Mouse (Mus musculus) adrenal gland, postnatal 4 days (tissue): ENCODE measurements around the gene Grip1. TPM values are rescaled to one million over a fixed set of nuclear protein-coding genes. Genes with fewer than 3 reads are reported as not detected.
A peak's percentile ranks its signal among the peaks of the same experiment; 100 is the strongest.
"Not testable (repeated sequence)": the region's sequence is repeated elsewhere in the genome, so short reads cannot be mapped to it uniquely, and the experiment has no call there.

Experiments used
- DNase-seq, 2 experiments: peaks; one replicate each; pipeline ENCODE4 v3.0.0; 2021 to 2022; ENCODE audit warnings: low spot score in 2 of 2, mixed read lengths in 2 of 2
- total RNA-seq, 2 experiments: library from RNA; stranded (reverse); gene quantifications; 2 replicates each; pipeline ENCODE4 v1.2.3; 2021

Gene Grip1
- total RNA-seq, 2 experiments from 2014 or later: 4.1 TPM

DNA sequence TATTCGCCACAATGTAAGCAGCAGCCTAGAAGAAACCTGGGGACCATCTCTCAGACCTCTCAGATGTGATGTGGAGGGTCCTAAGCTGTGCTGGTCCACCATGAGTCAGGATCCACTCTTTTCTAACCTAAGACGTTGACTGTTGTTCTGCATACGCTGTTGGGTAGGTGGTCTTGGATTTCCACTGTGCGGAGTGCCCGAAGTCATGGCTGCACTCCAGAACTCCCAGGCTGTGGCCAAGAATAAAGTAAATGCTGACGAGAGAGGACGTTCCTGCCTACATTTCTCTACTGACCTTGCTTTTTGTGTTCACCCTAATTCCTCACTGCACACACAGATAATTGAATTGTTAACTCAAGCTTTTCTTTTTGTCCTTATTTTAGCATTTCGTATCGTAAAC is 580.2 kb downstream of the Grip1 start:
- no peak for DNase-seq

DNA sequence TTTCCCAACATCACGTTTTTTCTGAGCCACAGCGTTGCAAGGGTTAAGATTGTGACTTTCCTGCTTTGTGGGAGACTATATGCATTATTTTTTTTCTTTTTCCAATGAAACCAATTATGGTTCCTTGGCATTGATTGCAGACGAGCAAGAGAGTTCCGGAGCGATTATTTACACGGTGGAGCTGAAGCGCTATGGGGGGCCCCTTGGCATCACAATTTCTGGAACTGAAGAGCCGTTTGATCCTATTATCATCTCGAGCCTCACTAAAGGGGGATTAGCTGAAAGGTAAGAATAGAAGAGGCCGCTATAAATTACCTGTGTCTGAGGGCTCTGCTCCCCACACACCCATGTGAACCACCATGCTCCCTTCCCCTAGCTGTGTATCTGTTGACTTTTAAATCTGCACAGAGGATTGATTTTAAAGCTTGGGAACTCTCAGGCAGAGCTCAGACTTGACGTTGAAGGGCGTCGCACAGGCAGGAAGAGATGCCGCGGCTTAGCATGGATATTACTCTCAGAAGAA is 581.6 kb downstream of the Grip1 start:
- DNase-seq: no peak

DNA sequence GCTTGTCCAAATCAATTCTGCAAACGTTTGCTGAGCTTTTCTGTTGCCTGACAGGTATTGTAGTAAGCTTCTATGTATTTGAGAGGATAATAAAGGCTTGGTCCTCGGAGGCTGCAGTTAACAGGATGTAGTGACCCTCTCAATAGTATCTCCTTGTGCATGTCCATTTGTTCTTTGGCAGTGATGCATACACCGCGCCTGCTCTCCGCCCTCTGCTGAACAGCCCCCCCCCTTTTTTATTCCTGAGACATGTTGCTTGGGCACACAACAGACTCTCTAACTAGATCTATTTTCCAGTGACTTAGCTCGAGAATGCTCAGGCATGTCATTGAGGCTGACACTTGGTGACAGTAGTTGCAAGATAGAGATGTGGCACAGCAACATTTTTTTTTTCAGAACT is 582.2 kb downstream of the Grip1 start:
- no peak for DNase-seq

DNA sequence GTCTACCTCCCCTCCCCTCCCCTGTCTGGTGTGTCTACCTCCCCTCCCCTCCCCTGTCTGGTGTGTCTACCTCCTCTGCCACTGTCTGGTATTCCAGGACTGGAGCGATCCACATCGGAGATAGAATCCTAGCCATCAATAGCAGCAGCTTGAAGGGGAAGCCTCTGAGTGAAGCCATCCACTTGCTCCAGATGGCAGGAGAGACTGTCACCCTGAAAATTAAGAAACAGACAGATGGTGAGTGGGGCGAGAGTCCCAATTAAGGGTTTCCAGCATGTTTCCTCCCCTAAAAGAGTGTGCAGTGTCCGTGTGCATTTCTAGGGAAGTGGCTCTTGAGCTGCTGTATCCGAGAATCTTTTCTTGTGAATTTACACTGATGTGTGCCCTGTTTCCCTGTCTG is 584.6 kb downstream of the Grip1 start:
- DNase-seq: no peak

DNA sequence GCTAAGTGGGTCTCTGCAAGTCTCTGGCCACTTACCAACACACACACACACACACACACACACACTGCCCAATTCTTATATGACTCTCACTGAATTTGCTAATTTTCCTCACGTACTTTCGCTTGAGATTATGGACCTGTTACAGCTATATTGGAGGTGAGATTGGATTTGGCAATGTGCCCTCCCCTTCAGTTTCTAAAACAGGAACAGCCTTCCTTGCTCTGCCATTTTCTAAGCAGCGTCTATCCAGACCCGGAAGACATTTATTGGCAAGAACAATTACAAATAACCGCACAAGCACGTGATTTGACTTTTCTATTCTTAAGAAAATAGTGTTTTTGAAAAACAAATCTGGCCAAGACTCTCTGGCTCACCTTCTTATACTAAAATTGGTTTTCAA is 590.6 kb downstream of the Grip1 start:
- no peak for DNase-seq

DNA sequence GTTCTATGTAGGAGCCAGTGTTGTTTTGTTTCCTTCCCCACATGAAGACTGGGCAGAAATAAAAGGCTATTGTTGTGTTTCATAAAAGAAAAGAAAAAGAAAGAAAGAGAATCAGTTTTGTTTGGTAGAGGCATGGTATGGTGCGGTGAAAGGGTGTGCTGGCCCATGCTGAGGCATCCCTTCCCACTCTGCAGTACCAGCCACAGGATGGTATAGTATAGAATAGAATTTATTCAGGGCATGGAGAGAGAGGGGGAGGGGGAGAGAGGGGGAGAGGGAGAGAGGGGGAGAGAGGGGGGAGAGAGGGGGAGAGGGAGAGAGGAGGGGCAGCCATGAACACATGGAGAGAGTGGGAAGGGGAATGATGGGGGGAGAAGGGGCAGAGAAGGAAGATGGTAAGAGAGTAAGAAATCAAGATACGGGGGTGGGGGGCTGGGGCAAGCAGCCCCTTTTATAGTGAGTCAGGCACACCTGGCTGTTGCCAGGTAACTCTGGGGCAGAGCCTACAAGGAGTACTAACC is 591.1 kb downstream of the Grip1 start:
- DNase-seq: no peak

DNA sequence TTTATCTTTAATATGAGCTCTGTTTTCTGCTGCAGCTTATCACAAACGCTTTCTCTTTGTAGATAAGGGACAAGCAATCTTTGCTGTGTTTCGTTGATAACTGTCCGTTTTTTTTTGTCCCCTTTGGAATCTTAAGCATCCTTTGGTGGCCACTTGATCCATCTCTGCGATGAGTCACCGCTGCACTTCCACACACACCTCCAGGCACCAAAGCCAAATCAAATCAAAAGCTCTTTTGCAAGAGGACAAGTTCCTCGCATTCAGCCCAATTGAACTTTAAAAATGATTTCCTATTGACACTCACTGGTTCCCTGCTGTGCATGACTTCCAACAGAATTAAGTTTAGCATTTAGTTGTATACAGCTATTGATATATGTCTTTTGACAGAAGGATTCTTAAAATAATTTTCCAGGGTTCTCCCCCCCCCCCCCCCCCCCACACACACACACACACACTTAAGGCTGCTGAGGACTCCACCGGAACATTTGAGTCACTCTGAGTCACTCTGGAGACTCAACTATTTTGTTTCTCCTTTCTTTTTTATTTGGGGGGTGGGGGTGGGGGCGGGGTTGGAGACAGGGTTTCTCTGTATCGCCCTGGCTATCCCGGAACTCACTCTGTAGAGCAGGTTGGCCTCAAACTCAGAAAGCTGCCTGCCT is 607.1 kb downstream of the Grip1 start:
- no peak for DNase-seq

DNA sequence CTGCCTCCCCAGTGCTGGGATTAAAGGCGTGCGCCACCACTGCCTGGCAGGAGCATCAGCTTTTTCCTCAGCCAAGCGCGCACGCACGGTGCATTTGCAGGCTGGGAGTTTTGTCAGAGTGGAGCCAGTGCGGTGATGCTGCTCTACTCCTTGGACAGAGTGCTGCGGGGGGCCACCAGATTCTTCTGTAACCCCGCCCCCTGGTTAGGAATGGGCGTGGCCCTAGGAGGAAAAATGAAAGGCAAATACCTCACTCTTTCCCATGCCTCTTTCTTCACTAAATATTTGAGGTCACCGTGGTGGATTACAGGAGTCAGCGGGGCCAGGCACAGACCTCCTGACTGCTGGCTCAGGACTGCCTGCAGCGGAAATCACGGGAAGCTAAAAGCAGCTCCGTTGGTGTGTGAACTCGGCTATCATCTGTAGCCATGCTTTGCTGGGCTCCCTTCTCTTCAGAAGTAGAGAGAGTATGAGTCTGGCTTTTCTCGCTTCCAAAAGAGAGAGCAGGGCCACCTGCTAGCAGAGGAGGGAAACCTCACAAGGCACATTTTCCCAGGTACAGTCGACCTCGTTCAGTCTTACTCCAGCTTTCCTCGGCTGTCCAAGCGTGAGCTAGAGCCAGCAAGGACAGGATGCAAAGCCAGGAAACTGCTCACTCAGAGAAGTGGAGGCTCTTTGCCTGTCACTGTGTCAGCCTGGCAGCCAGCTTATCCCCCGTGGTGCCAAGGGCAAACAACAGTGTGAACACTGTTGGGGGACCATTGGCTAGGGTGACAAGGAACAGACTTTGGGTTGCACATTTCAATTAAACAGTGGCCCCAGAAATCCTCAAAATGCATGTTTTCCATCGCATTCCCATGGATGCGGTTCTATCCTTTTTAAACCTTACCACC is 607.9 kb downstream of the Grip1 start:
- DNase-seq: no peak

DNA sequence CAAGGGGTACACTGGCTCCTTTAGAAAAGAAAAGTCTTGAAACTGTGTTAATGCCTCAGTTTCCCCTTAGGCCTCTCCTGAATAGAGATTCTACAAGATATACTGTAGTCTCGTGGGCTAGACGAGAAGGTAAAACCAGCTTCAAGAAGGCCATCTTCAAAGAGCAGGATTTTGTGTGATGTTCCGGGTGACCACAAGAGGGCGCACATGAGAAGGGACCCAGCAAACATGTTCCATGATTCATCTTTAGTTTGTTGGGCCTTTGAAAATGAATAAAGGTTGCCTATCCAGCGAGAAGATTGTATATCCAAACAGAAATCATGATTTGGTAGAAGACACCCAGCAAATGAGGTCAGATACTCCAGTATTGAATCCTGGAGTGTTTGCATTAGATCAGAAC is 610.8 kb downstream of the Grip1 start:
- DNase-seq: peak; percentile 25 to 26

DNA sequence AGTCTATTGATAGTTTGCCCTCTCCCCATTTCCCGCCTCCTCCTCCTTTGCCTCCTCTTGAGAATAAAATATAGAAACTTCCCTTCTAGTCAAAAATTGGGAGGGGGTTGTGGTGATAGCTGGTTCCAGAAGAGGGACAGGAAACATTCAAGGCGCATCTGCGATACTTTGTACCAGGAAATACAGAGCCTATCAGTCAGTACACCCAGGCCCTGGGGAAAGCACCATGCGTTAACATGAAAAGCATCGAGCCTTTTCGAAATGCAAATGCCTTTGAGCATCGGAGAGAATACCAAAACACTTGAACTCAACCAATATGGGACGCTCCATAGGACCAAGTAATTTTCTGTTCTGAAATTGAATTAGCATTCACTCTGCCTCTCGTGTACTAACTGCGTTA is 612.7 kb downstream of the Grip1 start:
- no peak for DNase-seq

DNA sequence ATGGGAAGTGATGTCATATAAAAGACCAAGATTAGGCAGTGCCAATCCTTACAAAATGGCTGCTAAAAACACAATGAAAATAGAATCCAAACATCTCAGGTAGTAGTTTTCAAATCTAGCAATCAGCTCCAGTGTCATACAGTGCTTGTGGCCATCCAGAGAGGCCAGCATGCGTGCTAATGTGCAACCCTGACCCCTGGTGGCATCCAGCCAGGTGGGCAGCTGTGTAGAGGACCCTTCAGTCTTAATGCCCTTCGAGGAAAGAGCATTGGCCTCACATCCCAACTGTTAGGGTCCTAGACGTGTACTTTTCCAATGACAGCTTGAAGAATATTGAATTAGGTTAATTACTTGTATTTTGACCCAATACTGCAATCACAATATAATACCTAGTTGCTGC is 624.2 kb downstream of the Grip1 start:
- no peak for DNase-seq

DNA sequence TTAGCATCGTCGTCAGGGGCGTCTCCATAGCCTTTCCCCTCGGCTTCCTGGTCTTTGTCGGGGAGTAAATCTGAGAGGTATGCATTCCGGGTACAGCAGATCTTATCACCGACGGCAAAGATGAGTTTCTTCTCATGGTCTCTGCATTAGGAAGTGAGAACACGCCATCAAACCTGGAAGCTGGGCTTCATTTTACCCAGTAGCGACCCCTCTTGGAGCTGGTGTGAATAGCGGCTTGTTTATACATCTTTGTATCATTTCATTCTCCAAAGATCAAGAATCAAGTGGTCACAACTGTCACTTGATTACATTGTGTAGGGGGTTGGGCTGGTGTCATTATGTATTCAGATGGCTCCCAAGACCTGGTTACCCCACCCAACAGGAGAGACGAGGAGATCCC is 638.9 kb downstream of the Grip1 start:
- DNase-seq: no peak

DNA sequence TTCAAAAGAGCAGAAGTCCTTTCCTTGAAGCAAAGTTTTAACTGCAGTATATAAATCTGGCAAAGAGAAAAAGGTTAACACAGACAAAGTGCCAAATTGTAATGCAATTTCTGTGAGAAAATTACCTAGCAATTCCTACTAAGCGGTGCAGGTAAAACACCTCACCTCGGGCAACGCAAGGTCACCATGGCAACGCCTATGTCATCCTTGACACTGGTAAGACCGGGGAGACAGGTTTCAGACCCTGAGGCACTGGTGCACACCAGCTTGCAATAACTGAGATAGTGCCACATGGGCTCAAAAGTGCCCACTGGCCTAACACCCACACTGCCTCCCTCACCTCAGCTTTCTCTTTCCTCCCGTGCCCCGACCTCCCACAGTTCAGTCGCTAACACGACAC is 641.5 kb downstream of the Grip1 start:
- DNase-seq: no peak

DNA sequence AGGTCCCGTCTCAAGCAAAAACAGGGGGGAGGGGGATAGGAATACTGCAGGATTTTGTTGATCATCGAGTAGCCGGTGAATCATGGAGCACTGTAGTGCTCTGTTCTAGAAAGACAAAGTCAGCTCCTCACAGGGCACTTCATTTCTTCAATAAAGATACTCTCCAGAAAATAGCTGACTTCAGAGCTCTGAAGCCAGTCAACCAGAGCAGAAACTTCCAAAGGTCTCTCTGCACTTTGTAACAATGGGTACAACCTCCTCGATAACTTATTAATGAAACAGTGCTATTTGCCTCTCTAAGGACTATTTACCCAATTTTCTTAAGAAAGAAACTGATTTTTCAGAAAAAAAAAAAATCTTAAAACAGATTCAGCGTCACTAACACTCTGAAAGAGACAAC is 642.1 kb downstream of the Grip1 start:
- DNase-seq: no peak

DNA sequence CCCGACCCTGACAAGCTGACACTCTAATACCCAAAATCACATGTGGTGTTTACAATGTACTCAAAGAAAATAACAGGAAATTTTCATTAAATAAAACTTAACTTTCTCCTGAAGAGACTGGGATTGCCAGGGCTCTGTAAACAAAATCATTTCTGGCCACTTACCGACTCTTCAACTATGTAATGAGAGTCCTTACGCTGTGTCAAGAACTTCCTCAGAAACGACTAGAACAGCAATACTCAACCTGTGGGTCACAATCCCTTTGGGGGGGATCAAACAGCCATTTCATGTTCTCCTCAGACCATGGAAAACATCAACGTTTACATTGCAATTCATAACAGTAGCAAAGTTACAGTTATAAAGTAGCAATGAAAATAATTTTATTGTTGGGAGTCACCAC is 643.9 kb downstream of the Grip1 start:
- DNase-seq: no peak

DNA sequence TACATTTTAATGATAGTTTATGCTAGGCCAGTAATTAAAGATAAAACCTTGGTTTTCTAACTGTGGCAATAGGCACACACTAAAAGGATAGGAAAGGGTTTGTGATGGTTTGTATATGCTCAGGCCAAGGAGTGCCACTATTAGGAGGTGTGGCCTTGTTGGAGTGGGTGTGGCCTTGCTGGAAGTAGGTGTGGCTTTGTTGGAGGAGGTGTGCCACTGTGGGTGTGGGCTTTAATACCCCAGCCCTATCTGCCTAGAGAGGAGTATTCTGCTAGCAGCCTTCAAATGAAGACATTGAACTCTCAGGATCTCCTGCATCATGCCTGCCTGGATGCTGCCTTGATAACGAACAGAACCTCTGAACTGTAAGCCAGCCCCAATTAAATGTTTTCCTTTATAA is 647.2 kb downstream of the Grip1 start:
- DNase-seq: no peak

DNA sequence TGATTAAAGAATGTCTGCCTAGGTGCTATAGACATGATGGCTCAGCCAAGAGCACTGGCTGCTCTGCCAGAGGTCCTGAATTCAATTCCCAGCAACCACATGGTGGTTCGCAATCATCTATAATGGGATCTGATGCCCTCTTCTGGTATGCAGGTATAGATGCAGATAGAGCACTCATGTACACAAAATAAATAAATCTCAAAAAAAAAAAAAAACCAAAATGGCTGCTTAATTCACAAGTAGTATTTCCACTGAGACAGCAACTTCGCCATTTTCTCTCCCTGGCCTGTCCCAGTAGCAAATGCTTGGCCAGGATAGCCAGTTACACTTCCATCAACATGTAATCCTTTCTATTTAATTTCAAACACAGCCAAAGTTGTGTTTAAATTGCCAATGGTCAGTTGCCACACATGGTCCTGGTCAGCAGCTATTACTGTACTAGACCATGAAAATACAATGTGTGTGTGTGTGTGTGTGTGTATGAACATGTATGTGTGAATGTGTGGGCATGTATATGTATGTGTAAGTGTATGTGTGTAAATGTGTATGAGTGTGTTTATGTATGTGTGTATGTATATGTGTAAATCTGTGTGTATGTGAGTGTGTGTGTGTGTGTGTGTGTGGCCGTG is 658.2 kb downstream of the Grip1 start:
- no peak for DNase-seq

DNA sequence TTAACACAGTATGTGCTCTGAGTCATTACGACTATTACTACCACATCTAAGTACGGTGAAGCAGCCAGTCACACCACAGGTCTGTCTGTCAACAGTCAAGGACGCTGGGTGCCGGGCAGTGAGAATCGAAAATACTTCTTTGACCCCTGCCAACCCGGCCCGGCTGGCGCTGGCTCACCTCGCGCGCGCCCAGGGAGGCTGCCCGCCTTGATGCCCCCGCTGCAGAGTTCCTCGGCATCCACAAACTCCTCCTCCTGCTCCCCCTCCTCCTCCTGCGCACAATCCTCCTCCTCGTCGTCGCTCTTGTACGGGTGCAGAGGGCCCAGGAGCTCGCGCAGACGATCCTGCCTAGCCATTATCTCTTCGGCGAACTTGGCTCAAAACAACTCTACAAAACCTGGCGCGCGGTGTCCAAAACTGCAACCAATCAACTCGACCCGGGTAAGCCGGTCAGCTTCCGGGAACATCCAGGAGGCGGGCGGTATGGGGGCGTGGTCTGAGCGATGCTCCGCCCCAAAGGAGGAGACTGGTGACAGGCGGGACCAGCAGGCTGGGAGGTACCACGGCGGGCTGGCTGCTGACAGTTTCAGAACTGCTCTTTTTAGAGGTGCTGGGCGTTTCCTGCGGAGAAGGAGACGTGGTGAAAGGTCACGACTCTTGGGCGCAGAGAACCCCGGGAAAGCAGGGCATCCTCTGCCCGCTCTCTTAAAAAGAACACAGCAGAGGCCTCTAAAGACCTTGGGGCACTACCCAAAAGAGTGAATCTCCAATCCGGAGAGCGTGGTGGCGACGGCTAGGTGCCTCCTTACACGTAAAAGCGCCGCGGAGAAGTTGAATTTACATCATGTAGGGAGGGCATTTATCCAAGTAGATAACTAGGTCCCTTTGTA is 659.1 kb downstream of the Grip1 start, which contains the start of gene Helb:
Gene Helb (minus strand): TSS at position 481 of the 890 bp plus-strand sequence.
- DNase-seq: peak; percentile 93 to 96

DNA sequence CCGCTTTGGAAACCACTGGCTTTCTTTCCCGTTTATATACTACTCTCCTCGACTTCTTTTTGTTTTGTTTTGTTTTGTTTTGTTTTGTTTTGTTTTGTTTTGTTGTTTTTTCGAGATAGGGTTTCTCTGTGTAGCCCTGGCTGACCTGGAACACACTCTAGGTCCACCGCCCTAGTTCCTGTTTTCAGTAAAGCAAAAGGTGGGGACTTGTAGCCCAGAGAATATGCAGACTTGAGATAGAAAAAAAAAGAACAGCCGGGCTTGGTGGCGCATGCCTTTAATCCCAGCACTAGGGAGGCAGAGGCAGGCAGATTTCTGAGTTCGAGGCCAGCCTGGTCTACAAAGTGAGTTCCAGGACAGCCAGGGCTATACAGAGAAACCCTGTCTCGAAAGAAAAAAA is 659.9 kb downstream of the Grip1 start:
- not testable (repeated sequence) for DNase-seq

DNA sequence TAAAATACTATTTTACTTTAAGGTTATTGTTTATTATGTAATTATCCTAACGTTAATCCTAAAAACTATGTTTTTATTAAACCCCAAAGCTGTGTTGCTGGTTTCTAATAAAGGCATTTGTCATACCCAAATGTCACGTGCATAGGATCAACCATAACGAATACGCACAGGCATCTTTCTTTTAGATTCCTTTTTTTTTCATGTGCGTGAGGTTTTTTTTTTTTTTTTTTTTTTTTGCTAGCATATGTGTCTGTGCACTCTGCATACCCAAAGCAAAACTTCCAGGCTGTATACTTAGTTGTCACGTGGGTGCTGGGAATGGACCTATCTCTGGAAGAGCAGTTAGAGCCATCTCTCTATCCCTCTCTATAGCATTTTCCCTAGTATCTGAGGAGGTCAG is 660.4 kb downstream of the Grip1 start:
- DNase-seq: no peak

DNA sequence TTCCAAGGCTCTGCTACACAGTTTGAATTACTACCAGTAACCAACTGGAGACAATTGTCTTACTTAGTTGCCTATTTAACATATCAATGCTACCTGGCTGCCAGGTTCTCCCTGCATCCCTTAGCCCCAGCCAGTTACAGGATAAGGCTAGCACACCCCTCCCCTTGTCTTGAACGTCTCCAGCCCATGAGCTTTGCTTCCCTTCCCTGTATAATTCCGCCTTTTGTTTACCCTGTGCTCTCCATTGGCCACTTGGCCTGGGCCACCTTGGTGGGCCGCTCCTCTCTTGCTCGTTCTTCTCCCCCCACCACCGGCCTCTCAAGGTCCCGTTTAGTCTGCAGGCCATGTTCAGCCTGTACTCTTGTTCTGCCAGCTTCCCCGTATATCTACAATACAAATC is 660.9 kb downstream of the Grip1 start:
- DNase-seq: no peak
